Mouse (Mus musculus): ENCODE results near the gene Ttc23l. TPM values are rescaled to one million over a fixed set of nuclear protein-coding genes. Genes with fewer than 3 reads are reported as not detected.

Gene Ttc23l
- polyA plus RNA-seq, 2 experiments, result not detected

DNA sequence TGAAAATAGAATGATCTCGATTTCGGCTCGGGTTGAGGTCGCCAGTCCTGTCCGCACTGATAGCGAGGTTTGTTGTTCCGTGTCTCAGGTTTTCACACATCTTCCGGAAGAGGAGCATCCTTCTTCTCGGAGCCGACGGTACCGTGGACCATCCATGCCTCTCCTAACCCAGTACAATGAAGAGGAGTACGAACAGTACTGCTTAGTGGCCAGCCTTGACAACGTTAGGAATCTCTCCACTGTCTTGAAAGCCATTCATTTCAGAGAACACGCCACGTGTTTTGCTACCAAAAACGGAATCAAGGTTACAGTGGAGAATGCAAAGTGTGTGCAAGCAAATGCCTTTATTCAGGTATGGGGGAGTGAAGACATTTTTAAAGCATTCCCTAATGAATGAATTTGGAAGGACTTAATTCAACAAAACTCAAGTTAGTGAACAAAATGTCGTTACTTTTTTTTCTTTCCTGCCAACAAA is 72.1 kb downstream of the Ttc23l start:
- under 1% methylated on average over 18 of the region's 18 CpGs for WGBS (ENCODE audit: insufficient replicate concordance)
- H3K4me1 ChIP-seq (replicated peaks; ENCODE audit: control insufficient read depth in 2 of 2, insufficient read depth in 2 of 2, low read length in 1 of 2), result peaks cover 11 to 12% of the 10 kb centered on the region in 2 experiments
- H3K36me3 ChIP-seq (replicated peaks; ENCODE audit: control insufficient read depth, insufficient read depth, low read depth), result peaks cover 17% of the 10 kb centered on the region
- no peak for TF ChIP-seq EP300 (IDR thresholded peaks at IDR 0.05; ENCODE audit: low read depth)
- no peak for TF ChIP-seq CTCF (IDR thresholded peaks at IDR 0.05; ENCODE audit: low read depth)
- DNase-seq (ENCODE audit: low read depth in 3 of 3, low spot score in 3 of 3), result no peak
- peak overlapping the region; percentile 88 for H3K4me2 ChIP-seq (ENCODE audit: low read depth)
- H3K9ac ChIP-seq (replicated peaks), result peak overlapping the region; percentile 79
- no peaks in the 10 kb centered on the region for H3K27me3 ChIP-seq (ENCODE audit: control insufficient read depth, insufficient read depth, low read length)
- H3K27ac ChIP-seq, result peak overlapping the region; percentile 55
- ATAC-seq (ENCODE audit: insufficient read depth), result peak; percentile 41
- peak overlapping the region; percentile 85 to 100 for H3K4me3 ChIP-seq (ENCODE audit: insufficient read depth in 1 of 2, low read depth in 2 of 2, low read length in 2 of 2)
- no peaks in the 10 kb centered on the region for H3K9me3 ChIP-seq (ENCODE audit: control insufficient read depth, low read length)

DNA sequence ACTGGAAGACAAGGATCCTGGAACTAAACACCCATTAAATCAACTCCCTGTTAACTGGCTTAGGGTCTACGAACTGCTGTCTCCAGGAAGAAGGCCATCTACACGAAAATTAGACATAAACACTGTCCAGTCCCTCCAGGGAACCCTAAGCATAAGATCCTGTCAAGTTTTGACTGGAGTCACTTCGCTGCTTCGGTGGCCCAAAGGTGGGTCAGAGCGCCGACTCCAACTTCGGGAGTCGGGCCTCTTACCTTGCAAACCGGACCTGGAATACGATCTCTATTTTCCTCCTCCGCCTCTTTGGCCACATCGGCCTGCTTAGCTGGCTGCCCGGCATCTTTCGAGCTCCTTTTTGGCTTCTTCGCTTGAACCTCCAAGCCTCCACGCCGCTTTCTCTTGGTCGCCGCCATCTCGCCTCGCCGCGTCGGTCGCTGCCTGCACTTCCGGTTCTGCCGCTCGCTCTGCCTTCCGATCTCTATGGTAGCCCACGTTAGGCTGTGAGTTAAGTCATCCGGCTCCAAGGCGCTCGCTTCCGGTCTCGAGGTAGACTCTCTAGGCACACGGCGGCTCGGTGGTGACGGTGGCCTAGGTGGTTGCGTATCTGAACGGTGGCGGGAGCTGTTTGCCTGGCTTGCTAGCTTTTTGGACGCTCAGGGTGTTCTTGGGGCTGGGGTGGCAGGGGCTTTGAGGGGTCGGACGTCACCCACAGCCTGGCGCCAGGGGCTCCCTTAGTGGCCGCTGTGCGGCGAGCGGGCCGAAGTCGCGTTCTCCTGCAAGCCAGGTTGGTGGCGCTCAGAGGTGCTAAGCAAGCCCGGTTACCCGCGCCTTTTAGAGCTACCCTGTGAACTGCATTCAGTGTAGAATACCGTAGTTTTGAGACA is 72.7 kb downstream of the Ttc23l start, which contains the start of the genes Brix1 and Rad1:
Gene Brix1 (minus strand): TSS at position 464 of the 881 bp plus-strand sequence.
Gene Rad1 (plus strand): TSS at position 535 of the 881 bp plus-strand sequence.
- peak; percentile 100 for ATAC-seq (ENCODE audit: insufficient read depth)
- Histone ChIP-seq H3K9me3 (ENCODE audit: control insufficient read depth, low read length) (no peaks in the 10 kb centered on the region), H3K4me1 (replicated peaks; ENCODE audit: control insufficient read depth in 2 of 2, insufficient read depth in 2 of 2, low read length in 1 of 2) (peaks cover 11 to 12% of the 10 kb centered on the region in 2 experiments), H3K4me2 (ENCODE audit: low read depth) (peak within 1 kb of the TSS; percentile 88), H3K36me3 (replicated peaks; ENCODE audit: control insufficient read depth, insufficient read depth, low read depth) (peaks cover 21% of the 10 kb centered on the region), H3K9ac (replicated peaks) (peak within 1 kb of the TSS; percentile 85), H3K4me3 (ENCODE audit: insufficient read depth in 1 of 2, low read depth in 2 of 2, low read length in 2 of 2) (peak within 1 kb of the TSS; percentile 85 to 100), H3K27ac (peak within 1 kb of the TSS; percentile 55), H3K27me3 (ENCODE audit: control insufficient read depth, insufficient read depth, low read length) (no peaks in the 10 kb centered on the region)
- under 1% methylated on average over 58 of the region's 58 CpGs for WGBS (ENCODE audit: insufficient replicate concordance)
- DNase-seq (ENCODE audit: low read depth in 3 of 3, low spot score in 3 of 3), result peak; percentile 93
- TF ChIP-seq EP300 (IDR thresholded peaks at IDR 0.05; ENCODE audit: low read depth), result no peak
- peak; percentile 21; the same call in 1 of the 2 replicates for TF ChIP-seq CTCF (IDR thresholded peaks at IDR 0.05; ENCODE audit: low read depth)

DNA sequence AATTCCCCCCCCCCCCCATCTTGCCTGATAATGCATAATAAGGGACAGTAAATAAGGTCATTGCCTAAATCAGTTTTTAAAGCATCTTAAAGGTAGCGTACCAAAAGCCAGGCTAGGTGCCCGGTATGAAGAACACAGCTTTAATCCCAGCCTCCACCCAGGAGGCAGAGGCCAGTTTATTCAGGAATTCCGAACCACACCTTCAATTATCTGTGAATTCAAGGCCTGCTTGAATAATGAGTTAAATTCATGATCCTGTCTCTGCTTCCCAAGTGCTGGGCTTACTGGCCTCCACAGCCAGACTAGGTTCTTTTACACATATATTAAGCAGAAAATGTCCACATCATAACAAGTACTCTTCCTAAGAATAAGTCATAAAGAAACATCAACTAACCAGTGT is 87.5 kb downstream of the Ttc23l start:
- Histone ChIP-seq H3K27me3 (ENCODE audit: control insufficient read depth, insufficient read depth, low read length) (no peaks in the 10 kb centered on the region), H3K4me2 (ENCODE audit: low read depth) (peak overlapping the region; percentile 98), H3K36me3 (replicated peaks; ENCODE audit: control insufficient read depth, insufficient read depth, low read depth) (peaks cover 4% of the 10 kb centered on the region), H3K27ac (no peak overlapping the region), H3K9me3 (ENCODE audit: control insufficient read depth, low read length) (no peaks in the 10 kb centered on the region), H3K9ac (replicated peaks) (peak overlapping the region; percentile 87), H3K4me3 (ENCODE audit: insufficient read depth in 1 of 2, low read depth in 2 of 2, low read length in 2 of 2) (peak overlapping the region in 1 of 2 experiments; percentile 84; a peak in 3 of 4 replicates), H3K4me1 (replicated peaks; ENCODE audit: control insufficient read depth in 2 of 2, insufficient read depth in 2 of 2, low read length in 1 of 2) (peaks cover 2 to 7% of the 10 kb centered on the region in 2 experiments; a peak in 2 of 4 replicates)
- WGBS (ENCODE audit: insufficient replicate concordance), result 45% methylated on average over 3 of the region's 3 CpGs
- TF ChIP-seq EP300 (IDR thresholded peaks at IDR 0.05; ENCODE audit: low read depth), result no peak
- TF ChIP-seq CTCF (IDR thresholded peaks at IDR 0.05; ENCODE audit: low read depth), result no peak
- ATAC-seq (ENCODE audit: insufficient read depth) (no peak), DNase-seq (ENCODE audit: low read depth in 3 of 3, low spot score in 3 of 3) (no peak)

DNA sequence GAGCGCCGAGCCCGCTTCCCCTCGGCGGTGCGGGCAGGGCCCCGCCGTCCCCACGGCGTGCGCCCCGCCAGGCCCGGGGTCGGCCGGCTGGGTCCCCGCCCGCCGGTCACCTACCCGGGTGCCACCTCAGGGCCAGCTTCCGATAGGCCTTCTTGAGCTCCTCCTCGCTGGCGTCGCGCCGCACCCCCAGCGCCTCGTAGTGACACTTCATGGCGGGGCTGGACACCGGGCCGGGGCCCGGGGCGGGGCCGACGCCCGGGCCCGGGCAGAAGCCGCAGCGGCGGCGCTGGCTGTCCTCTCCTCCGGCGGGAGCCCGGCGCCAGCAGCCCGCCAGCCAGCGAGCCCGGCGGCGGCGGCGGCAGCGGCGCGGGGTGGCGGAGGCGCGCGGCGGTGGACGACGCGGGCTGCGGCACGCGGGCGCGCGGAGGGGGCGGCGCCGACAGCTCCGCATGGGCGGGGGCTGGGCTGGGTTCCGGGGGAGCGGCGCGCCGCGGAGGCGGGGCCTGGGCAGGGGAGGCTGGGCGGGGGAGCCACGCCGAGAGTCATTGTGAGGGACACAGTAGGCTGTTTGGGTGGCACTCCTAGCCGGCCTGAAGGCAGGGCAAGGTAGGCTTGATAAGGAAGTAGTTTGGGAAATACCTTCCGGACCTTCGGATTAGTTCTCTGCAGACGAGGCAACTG is 88.2 kb downstream of the Ttc23l start, which contains the start of gene Dnajc21:
Gene Dnajc21 (minus strand): TSS at position 366 of the 681 bp plus-strand sequence.
- ATAC-seq (ENCODE audit: insufficient read depth), result peak; percentile 97
- WGBS (ENCODE audit: insufficient replicate concordance), result 1% methylated on average over 65 of the region's 87 CpGs
- H3K36me3 ChIP-seq (replicated peaks; ENCODE audit: control insufficient read depth, insufficient read depth, low read depth), result peaks cover 1% of the 10 kb centered on the region
- H3K4me3 ChIP-seq (ENCODE audit: insufficient read depth in 1 of 2, low read depth in 2 of 2, low read length in 2 of 2), result peak within 1 kb of the TSS; percentile 72 to 84
- DNase-seq (ENCODE audit: low read depth in 3 of 3, low spot score in 3 of 3), result peak; percentile 65 to 70 (median 69)
- peak within 1 kb of the TSS; percentile 87 for H3K9ac ChIP-seq (replicated peaks)
- H3K4me2 ChIP-seq (ENCODE audit: low read depth), result peak within 1 kb of the TSS; percentile 98
- peak within 1 kb of the TSS; percentile 25; the same call in 1 of the 2 replicates for H3K27ac ChIP-seq
- no peaks in the 10 kb centered on the region for H3K9me3 ChIP-seq (ENCODE audit: control insufficient read depth, low read length)
- no peaks in the 10 kb centered on the region for H3K27me3 ChIP-seq (ENCODE audit: control insufficient read depth, insufficient read depth, low read length)
- TF ChIP-seq EP300 (IDR thresholded peaks at IDR 0.05; ENCODE audit: low read depth) (no peak), CTCF (IDR thresholded peaks at IDR 0.05; ENCODE audit: low read depth) (no peak)
- peaks cover 2 to 7% of the 10 kb centered on the region in 2 experiments; a peak in 2 of 4 replicates for H3K4me1 ChIP-seq (replicated peaks; ENCODE audit: control insufficient read depth in 2 of 2, insufficient read depth in 2 of 2, low read length in 1 of 2)
